Mouse (Mus musculus) liver, embryonic 15.5 days (tissue): ENCODE measurements around the gene Upk3bl. TPM values are rescaled to one million over a fixed set of nuclear protein-coding genes. Genes with fewer than 3 reads are reported as not detected.
"Not testable (repeated sequence)": the region's sequence is repeated elsewhere in the genome, so short reads cannot be mapped to it uniquely, and the experiment has no call there.

Experiments
- ATAC-seq: fragments of 200-750 bp; cut with Nextera tagmentation; 2 replicates; pipeline ENCODE4 v1.8.0; 2017; ENCODE audit warnings: moderate number of reproducible peaks, mild to moderate bottlenecking, moderate library complexity; ENCODE audit not compliant: insufficient read depth
- H3K27ac ChIP-seq: fragments of 300-500 bp; sonication (generic); replicated peaks from 2 replicates; pipeline ENCODE4 v1.5.1; 2015; ENCODE audit warnings: mild to moderate bottlenecking, inconsistent platforms
- H3K27me3 ChIP-seq: fragments of 300-500 bp; sonication (generic); 2 replicates; pipeline ENCODE4 v1.6.1; 2015; ENCODE audit warnings: mild to moderate bottlenecking, inconsistent platforms
- H3K36me3 ChIP-seq: fragments of 300-500 bp; sonication (generic); replicated peaks from 2 replicates; pipeline ENCODE4 v1.6.1; 2015; ENCODE audit warnings: moderate library complexity, mild to moderate bottlenecking, inconsistent platforms
- H3K4me1 ChIP-seq: fragments of 300-500 bp; sonication (generic); replicated peaks from 2 replicates; pipeline ENCODE4 v1.6.1; 2015; ENCODE audit warnings: inconsistent platforms
- H3K4me2 ChIP-seq: fragments of 300-500 bp; sonication (generic); 2 replicates; pipeline ENCODE4 v1.6.1; 2015; ENCODE audit warnings: moderate library complexity, mild to moderate bottlenecking, inconsistent platforms
- H3K4me3 ChIP-seq: fragments of 300-500 bp; sonication (generic); replicated peaks from 2 replicates; pipeline ENCODE4 v1.5.1; 2015; ENCODE audit warnings: mild to moderate bottlenecking, inconsistent platforms
- H3K9ac ChIP-seq: fragments of 300-500 bp; sonication (generic); 2 replicates; pipeline ENCODE4 v1.6.1; 2015; ENCODE audit warnings: moderate library complexity, mild to moderate bottlenecking, inconsistent platforms
- H3K9me3 ChIP-seq: fragments of 300-500 bp; sonication (generic); replicated peaks from 2 replicates; pipeline ENCODE4 v1.6.1; 2016; ENCODE audit warnings: inconsistent platforms
- WGBS: fragments of 180-500 bp; shearing (Covaris S2); methylation state at CpG from one replicate; pipeline ENCODE4 v1.1.7; 2015; ENCODE audit warnings: mixed read lengths; ENCODE audit not compliant: insufficient replicate concordance; 5-methylcytosine and 5-hydroxymethylcytosine counted together
- polyA plus RNA-seq: library from polyadenylated mRNA; unstranded; fragments of >200 nt; fragmentation: Nextera tagmentation; extraction: Ambion mirVana; gene quantifications from 2 replicates; pipeline ENCODE4 v1.2.1, GENCODE M21; 2015

Upk3bl gene
- polyA plus RNA-seq, 1 experiment from 2014 or later: 0.08 TPM

GRCm38 (mm10) chr5:136048541-136048940 lies 5.8 kb upstream of the Upk3bl start:
- not testable (repeated sequence) for H3K9me3 ChIP-seq, H3K27ac ChIP-seq, H3K9ac ChIP-seq, H3K4me2 ChIP-seq, H3K36me3 ChIP-seq, H3K27me3 ChIP-seq, H3K4me3 ChIP-seq, ATAC-seq, H3K4me1 ChIP-seq

GRCm38 (mm10) chr5:136049926-136050325 lies 4.4 kb upstream of the Upk3bl start:
- no peak overlapping the region for H3K4me2 ChIP-seq
- no peaks in the 10 kb centered on the region for H3K4me1 ChIP-seq
- ATAC-seq: no peak
- H3K4me3 ChIP-seq: no peak overlapping the region
- H3K9ac ChIP-seq: no peak overlapping the region
- H3K27ac ChIP-seq: no peak overlapping the region
- 54% methylated on average over 6 of the region's 6 CpGs for WGBS
- H3K9me3 ChIP-seq: no peaks in the 10 kb centered on the region
- no peaks in the 10 kb centered on the region for H3K27me3 ChIP-seq
- H3K36me3 ChIP-seq: no peaks in the 10 kb centered on the region

GRCm38 (mm10) chr5:136051231-136052085 lies 2.8 kb upstream of the Upk3bl start:
- Histone ChIP-seq H3K4me2 (no peak overlapping the region), H3K27ac (no peak overlapping the region), H3K4me3 (no peak overlapping the region), H3K36me3 (no peaks in the 10 kb centered on the region), H3K9ac (no peak overlapping the region), H3K9me3 (no peaks in the 10 kb centered on the region), H3K4me1 (no peaks in the 10 kb centered on the region), H3K27me3 (no peaks in the 10 kb centered on the region)
- 28% methylated on average over 10 of the region's 10 CpGs for WGBS
- no peak for ATAC-seq

- no peak for ATAC-seq
Measured at GRCm38 (mm10) chr5:136052861-136053655, 1.2 kb upstream of the Upk3bl start.

GRCm38 (mm10) chr5:136056062-136056461 lies 1.8 kb downstream of the Upk3bl start:
- Histone ChIP-seq H3K27ac (no peak overlapping the region), H3K36me3 (no peaks in the 10 kb centered on the region), H3K4me2 (no peak overlapping the region), H3K27me3 (peaks cover 27% of the 10 kb centered on the region; the same call in 1 of the 2 replicates), H3K4me3 (no peak overlapping the region), H3K4me1 (no peaks in the 10 kb centered on the region), H3K9ac (no peak overlapping the region), H3K9me3 (no peaks in the 10 kb centered on the region)
- WGBS: 34% methylated on average over 4 of the region's 4 CpGs
- no peak for ATAC-seq

More at GRCm38 (mm10) chr5:136052861-136053655, 1.2 kb upstream of the Upk3bl start:
- no peaks in the 10 kb centered on the region for H3K36me3 ChIP-seq
- no peaks in the 10 kb centered on the region for H3K9me3 ChIP-seq
- WGBS: 56% methylated on average over 8 of the region's 8 CpGs
- H3K9ac ChIP-seq: no peak overlapping the region
- no peak overlapping the region for H3K27ac ChIP-seq
- no peak overlapping the region for H3K4me2 ChIP-seq
- no peak overlapping the region for H3K4me3 ChIP-seq
- H3K27me3 ChIP-seq: peaks cover 8% of the 10 kb centered on the region; the same call in 1 of the 2 replicates
- H3K4me1 ChIP-seq: no peaks in the 10 kb centered on the region

GRCm38 (mm10) chr5:136057085-136057484 lies 2.8 kb downstream of the Upk3bl start:
- no peak overlapping the region for H3K4me3 ChIP-seq
- H3K4me1 ChIP-seq: no peaks in the 10 kb centered on the region
- no peak overlapping the region for H3K27ac ChIP-seq
- no peak for ATAC-seq
- H3K36me3 ChIP-seq: no peaks in the 10 kb centered on the region
- 28% methylated on average over 8 of the region's 8 CpGs for WGBS
- peaks cover 32% of the 10 kb centered on the region; the same call in 1 of the 2 replicates for H3K27me3 ChIP-seq
- H3K4me2 ChIP-seq: no peak overlapping the region
- no peak overlapping the region for H3K9ac ChIP-seq
- H3K9me3 ChIP-seq: no peaks in the 10 kb centered on the region

- H3K27ac ChIP-seq: no peak overlapping the region
- 7% methylated on average over 12 of the region's 12 CpGs for WGBS
- peaks cover 32% of the 10 kb centered on the region; the same call in 1 of the 2 replicates for H3K27me3 ChIP-seq
- no peak overlapping the region for H3K4me2 ChIP-seq
- no peaks in the 10 kb centered on the region for H3K4me1 ChIP-seq
- H3K9ac ChIP-seq: no peak overlapping the region
- no peaks in the 10 kb centered on the region for H3K36me3 ChIP-seq
- H3K4me3 ChIP-seq: no peak overlapping the region
- ATAC-seq: no peak
- no peaks in the 10 kb centered on the region for H3K9me3 ChIP-seq
Measured at GRCm38 (mm10) chr5:136061567-136061966, 7.3 kb downstream of the Upk3bl start.

GRCm38 (mm10) chr5:136063920-136064319 lies 9.6 kb downstream of the Upk3bl start:
- no peaks in the 10 kb centered on the region for H3K36me3 ChIP-seq
- WGBS: 75% methylated on average over 10 of the region's 10 CpGs
- ATAC-seq: no peak

GRCm38 (mm10) chr5:136066404-136067148 lies 12.3 kb downstream of the Upk3bl start:
- H3K9me3 ChIP-seq, H3K9ac ChIP-seq, H3K36me3 ChIP-seq, H3K4me2 ChIP-seq, H3K4me3 ChIP-seq, H3K4me1 ChIP-seq, H3K27ac ChIP-seq, ATAC-seq, H3K27me3 ChIP-seq: not testable (repeated sequence)
- 35% methylated on average over 11 of the region's 11 CpGs for WGBS

More at GRCm38 (mm10) chr5:136063920-136064319, 9.6 kb downstream of the Upk3bl start:
- no peak overlapping the region for H3K27ac ChIP-seq
- H3K27me3 ChIP-seq: peaks cover 21% of the 10 kb centered on the region; the same call in 1 of the 2 replicates
- H3K4me2 ChIP-seq: no peak overlapping the region
- H3K4me3 ChIP-seq: no peak overlapping the region
- H3K9me3 ChIP-seq: no peaks in the 10 kb centered on the region
- H3K9ac ChIP-seq: no peak overlapping the region
- H3K4me1 ChIP-seq: no peaks in the 10 kb centered on the region

- H3K9me3 ChIP-seq: no peaks in the 10 kb centered on the region
- no peak overlapping the region for H3K4me3 ChIP-seq
- no peak overlapping the region for H3K27ac ChIP-seq
- no peak for ATAC-seq
- H3K4me1 ChIP-seq: no peaks in the 10 kb centered on the region
- H3K9ac ChIP-seq: no peak overlapping the region
- H3K4me2 ChIP-seq: no peak overlapping the region
- H3K27me3 ChIP-seq: peaks cover 4% of the 10 kb centered on the region; the same call in 1 of the 2 replicates
- 37% methylated on average over 2 of the region's 2 CpGs for WGBS
- H3K36me3 ChIP-seq: no peaks in the 10 kb centered on the region
Measured at GRCm38 (mm10) chr5:136069411-136069810, 15.1 kb downstream of the Upk3bl start.

GRCm38 (mm10) chr5:136073051-136073450 lies 18.8 kb downstream of the Upk3bl start:
- 61% methylated on average over 6 of the region's 6 CpGs for WGBS
- Histone ChIP-seq H3K9me3 (no peaks in the 10 kb centered on the region), H3K4me2 (no peak overlapping the region), H3K9ac (no peak overlapping the region), H3K27me3 (peaks cover 10% of the 10 kb centered on the region), H3K4me3 (no peak overlapping the region), H3K36me3 (no peaks in the 10 kb centered on the region), H3K27ac (no peak overlapping the region), H3K4me1 (no peaks in the 10 kb centered on the region)
- ATAC-seq: no peak
